Mouse (Mus musculus) lung, postnatal 0 days (tissue): ENCODE measurements around the gene Mx1.

Experiments used
- CTCF ChIP-seq: IDR thresholded peaks from 2 replicates; pipeline ENCODE4 v1.5.1; 2016; ENCODE audit warnings: antibody characterized with exemption, mild to moderate bottlenecking
- EP300 ChIP-seq: IDR thresholded peaks from 2 replicates; pipeline ENCODE4 v1.6.1; 2016; ENCODE audit warnings: antibody characterized with exemption, mild to moderate bottlenecking, control low read depth

- TF ChIP-seq EP300 (no peak), CTCF (no peak)
Observed at GRCm38 (mm10) chr16:97467993-97468791, 5.5 kb upstream of the Mx1 start.
